Mouse (Mus musculus): Measurements from ENCODE around the gene Upk3a. TPM values are rescaled to one million over a fixed set of nuclear protein-coding genes. Genes with fewer than 3 reads are reported as not detected.
"Not testable (repeated sequence)": the region's sequence is repeated elsewhere in the genome, so short reads cannot be mapped to it uniquely, and the experiment has no call there.

The Upk3a gene
- total and polyA plus RNA-seq, 2 experiments from 2014 or later: 0.66 to 3.0 TPM

- Histone ChIP-seq H3K27me3 (ENCODE audit: insufficient read depth, low read length) (no peaks in the 10 kb centered on the region), H3K9ac (replicated peaks; ENCODE audit: low read length, poor library complexity, severe bottlenecking) (no peak overlapping the region; the same call in 1 of the 2 replicates), H3K4me1 (ENCODE audit: insufficient read depth, low read length) (peaks cover 6% of the 10 kb centered on the region; the same call in 1 of the 2 replicates), H3K4me2 (ENCODE audit: low read depth, low read length, poor library complexity, severe bottlenecking) (no peak overlapping the region), H3K27ac (ENCODE audit: low read depth, low read length) (no peak overlapping the region), H3K36me3 (ENCODE audit: insufficient read depth, low read length) (no peaks in the 10 kb centered on the region), H3K9me3 (ENCODE audit: low read length) (no peaks in the 10 kb centered on the region), H3K4me3 (ENCODE audit: low read depth, low read length) (no peak overlapping the region)
- ATAC-seq (ENCODE audit: low FRiP score) (no peak), DNase-seq (ENCODE audit: low spot score) (no peak)
- TF ChIP-seq CTCF (IDR thresholded peaks at IDR 0.05): no peak
- WGBS: 52% methylated on average over 19 of the region's 19 CpGs
Observed at GRCm38 (mm10) chr15:85011895-85012661, 4.9 kb upstream of the Upk3a start.

- Histone ChIP-seq H3K4me1 (ENCODE audit: insufficient read depth, low read length) (peaks cover 10% of the 10 kb centered on the region; the same call in 1 of the 2 replicates), H3K36me3 (ENCODE audit: insufficient read depth, low read length) (no peaks in the 10 kb centered on the region), H3K27ac (ENCODE audit: low read depth, low read length) (no peak overlapping the region), H3K9ac (replicated peaks; ENCODE audit: low read length, poor library complexity, severe bottlenecking) (no peak overlapping the region), H3K4me3 (ENCODE audit: low read depth, low read length) (no peak overlapping the region), H3K27me3 (ENCODE audit: insufficient read depth, low read length) (no peaks in the 10 kb centered on the region), H3K4me2 (ENCODE audit: low read depth, low read length, poor library complexity, severe bottlenecking) (no peak overlapping the region), H3K9me3 (ENCODE audit: low read length) (no peaks in the 10 kb centered on the region)
- ATAC-seq (ENCODE audit: low FRiP score) (no peak), DNase-seq (ENCODE audit: low spot score) (no peak)
- TF ChIP-seq CTCF (IDR thresholded peaks at IDR 0.05): no peak
- 43% methylated on average over 2 of the region's 2 CpGs for WGBS
Observed at GRCm38 (mm10) chr15:85012662-85013054, 4.3 kb upstream of the Upk3a start.

- H3K27ac ChIP-seq (ENCODE audit: low read depth, low read length): no peak overlapping the region
- WGBS: 73% methylated on average over 11 of the region's 11 CpGs
- no peak for DNase-seq (ENCODE audit: low spot score)
- H3K4me3 ChIP-seq (ENCODE audit: low read depth, low read length): no peak overlapping the region
- TF ChIP-seq CTCF (IDR thresholded peaks at IDR 0.05): no peak
- ATAC-seq (ENCODE audit: low FRiP score): no peak
- H3K36me3 ChIP-seq (ENCODE audit: insufficient read depth, low read length): no peaks in the 10 kb centered on the region
- no peak overlapping the region for H3K4me2 ChIP-seq (ENCODE audit: low read depth, low read length, poor library complexity, severe bottlenecking)
- H3K9ac ChIP-seq (replicated peaks; ENCODE audit: low read length, poor library complexity, severe bottlenecking): no peak overlapping the region
- H3K4me1 ChIP-seq (ENCODE audit: insufficient read depth, low read length): peaks cover 10% of the 10 kb centered on the region; the same call in 1 of the 2 replicates
- H3K9me3 ChIP-seq (ENCODE audit: low read length): no peaks in the 10 kb centered on the region
- no peaks in the 10 kb centered on the region for H3K27me3 ChIP-seq (ENCODE audit: insufficient read depth, low read length)
Observed at GRCm38 (mm10) chr15:85015771-85016170, 1.2 kb upstream of the Upk3a start.

GRCm38 (mm10) chr15:85022211-85022610 lies 5.3 kb downstream of the Upk3a start:
- no peak overlapping the region for H3K4me3 ChIP-seq (ENCODE audit: low read depth, low read length)
- TF ChIP-seq CTCF (IDR thresholded peaks at IDR 0.05): no peak
- 69% methylated on average over 4 of the region's 4 CpGs for WGBS

GRCm38 (mm10) chr15:85026197-85026596 lies 9.3 kb downstream of the Upk3a start:
- H3K36me3 ChIP-seq (ENCODE audit: insufficient read depth, low read length): no peaks in the 10 kb centered on the region
- H3K4me1 ChIP-seq (ENCODE audit: insufficient read depth, low read length): no peaks in the 10 kb centered on the region
- ATAC-seq (ENCODE audit: low FRiP score) (no peak), DNase-seq (ENCODE audit: low spot score) (no peak)
- WGBS: 78% methylated on average over 4 of the region's 4 CpGs
- no peaks in the 10 kb centered on the region for H3K9me3 ChIP-seq (ENCODE audit: low read length)
- H3K9ac ChIP-seq (replicated peaks; ENCODE audit: low read length, poor library complexity, severe bottlenecking): no peak overlapping the region
- no peak overlapping the region for H3K27ac ChIP-seq (ENCODE audit: low read depth, low read length)
- TF ChIP-seq CTCF (IDR thresholded peaks at IDR 0.05): no peak
- no peaks in the 10 kb centered on the region for H3K27me3 ChIP-seq (ENCODE audit: insufficient read depth, low read length)
- H3K4me3 ChIP-seq (ENCODE audit: low read depth, low read length): no peak overlapping the region
- H3K4me2 ChIP-seq (ENCODE audit: low read depth, low read length, poor library complexity, severe bottlenecking): no peak overlapping the region

More at GRCm38 (mm10) chr15:85022211-85022610, 5.3 kb downstream of the Upk3a start:
- H3K4me1 ChIP-seq (ENCODE audit: insufficient read depth, low read length): peaks cover 3% of the 10 kb centered on the region; the same call in 1 of the 2 replicates
- DNase-seq (ENCODE audit: low spot score): no peak
- no peaks in the 10 kb centered on the region for H3K9me3 ChIP-seq (ENCODE audit: low read length)
- no peaks in the 10 kb centered on the region for H3K27me3 ChIP-seq (ENCODE audit: insufficient read depth, low read length)
- H3K27ac ChIP-seq (ENCODE audit: low read depth, low read length): no peak overlapping the region
- no peak for ATAC-seq (ENCODE audit: low FRiP score)
- H3K4me2 ChIP-seq (ENCODE audit: low read depth, low read length, poor library complexity, severe bottlenecking): no peak overlapping the region
- no peak overlapping the region for H3K9ac ChIP-seq (replicated peaks; ENCODE audit: low read length, poor library complexity, severe bottlenecking)
- H3K36me3 ChIP-seq (ENCODE audit: insufficient read depth, low read length): no peaks in the 10 kb centered on the region

DNA sequence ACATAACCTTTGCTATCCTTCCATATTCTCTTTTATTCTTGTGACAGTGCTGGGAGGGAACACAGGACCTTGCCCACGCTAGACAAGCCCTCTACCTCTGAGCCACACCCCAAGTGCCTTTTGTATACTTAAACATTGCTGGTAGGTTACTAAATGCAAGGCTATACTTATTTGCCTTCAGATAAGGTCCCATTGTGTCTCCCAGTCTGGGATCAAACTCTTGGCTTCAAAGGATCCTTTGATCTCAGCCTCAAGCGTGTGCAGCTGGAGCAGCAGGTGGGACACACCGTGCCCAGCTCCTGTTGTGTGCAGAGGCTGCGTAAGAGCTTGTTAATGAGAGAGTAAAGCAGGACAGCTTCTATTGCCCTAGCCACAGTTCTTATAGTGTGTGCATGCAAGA lies 10.8 kb downstream of the Upk3a start:
- Histone ChIP-seq H3K27me3 (ENCODE audit: insufficient read depth, low read length) (no peaks in the 10 kb centered on the region), H3K4me1 (ENCODE audit: insufficient read depth, low read length) (no peaks in the 10 kb centered on the region), H3K4me3 (ENCODE audit: low read depth, low read length) (no peak overlapping the region), H3K9ac (replicated peaks; ENCODE audit: low read length, poor library complexity, severe bottlenecking) (no peak overlapping the region), H3K36me3 (ENCODE audit: insufficient read depth, low read length) (no peaks in the 10 kb centered on the region), H3K27ac (ENCODE audit: low read depth, low read length) (no peak overlapping the region), H3K9me3 (ENCODE audit: low read length) (no peaks in the 10 kb centered on the region), H3K4me2 (ENCODE audit: low read depth, low read length, poor library complexity, severe bottlenecking) (no peak overlapping the region)
- ATAC-seq (ENCODE audit: low FRiP score): no peak
- no peak for DNase-seq (ENCODE audit: low spot score)
- WGBS: 26% methylated on average over 4 of the region's 4 CpGs
- TF ChIP-seq CTCF (IDR thresholded peaks at IDR 0.05): no peak

GRCm38 (mm10) chr15:85028648-85029047 lies 11.7 kb downstream of the Upk3a start, which contains the start of gene Fam118a:
Fam118a (plus strand) TSS chr15:85028948.
- H3K9me3 ChIP-seq (ENCODE audit: low read length); H3K4me1 ChIP-seq (ENCODE audit: insufficient read depth, low read length); H3K4me3 ChIP-seq (ENCODE audit: low read depth, low read length); H3K4me2 ChIP-seq (ENCODE audit: low read depth, low read length, poor library complexity, severe bottlenecking); H3K9ac ChIP-seq (replicated peaks; ENCODE audit: low read length, poor library complexity, severe bottlenecking); H3K27me3 ChIP-seq (ENCODE audit: insufficient read depth, low read length); H3K36me3 ChIP-seq (ENCODE audit: insufficient read depth, low read length); ATAC-seq (ENCODE audit: low FRiP score); H3K27ac ChIP-seq (ENCODE audit: low read depth, low read length); DNase-seq (ENCODE audit: low spot score): not testable (repeated sequence)
- 52% methylated on average over 1 of the region's 1 CpGs for WGBS

DNA sequence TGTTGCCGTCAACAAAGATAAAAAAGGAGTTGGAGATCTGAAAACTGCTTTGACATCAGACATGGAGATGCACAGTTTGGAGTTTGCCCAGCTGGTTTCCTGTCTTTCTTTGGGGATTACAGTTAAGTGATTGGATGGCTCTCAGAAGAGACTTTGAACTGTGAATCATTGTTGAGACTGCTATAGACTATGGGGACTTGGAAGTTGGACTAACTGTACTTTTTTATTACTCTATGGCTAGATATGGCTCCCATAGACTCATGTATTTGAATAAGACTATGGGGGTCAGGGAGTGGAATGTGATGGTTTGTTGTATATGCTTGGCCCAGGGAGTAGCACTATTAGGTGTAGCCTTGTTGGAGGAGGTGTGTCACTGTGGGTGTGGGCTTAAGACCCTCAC lies 13.7 kb downstream of the Upk3a start:
- ATAC-seq (ENCODE audit: low FRiP score); DNase-seq (ENCODE audit: low spot score); H3K9ac ChIP-seq (replicated peaks; ENCODE audit: low read length, poor library complexity, severe bottlenecking); H3K9me3 ChIP-seq (ENCODE audit: low read length); H3K36me3 ChIP-seq (ENCODE audit: insufficient read depth, low read length); H3K4me3 ChIP-seq (ENCODE audit: low read depth, low read length); H3K27me3 ChIP-seq (ENCODE audit: insufficient read depth, low read length); H3K4me1 ChIP-seq (ENCODE audit: insufficient read depth, low read length); H3K27ac ChIP-seq (ENCODE audit: low read depth, low read length); H3K4me2 ChIP-seq (ENCODE audit: low read depth, low read length, poor library complexity, severe bottlenecking): not testable (repeated sequence)
- WGBS: 78% methylated on average over 1 of the region's 1 CpGs

Data from midbrain, postnatal 0 days (tissue).